Mouse (Mus musculus): ENCODE measurements around the gene Ksr1.

Gene Ksr1

DNA sequence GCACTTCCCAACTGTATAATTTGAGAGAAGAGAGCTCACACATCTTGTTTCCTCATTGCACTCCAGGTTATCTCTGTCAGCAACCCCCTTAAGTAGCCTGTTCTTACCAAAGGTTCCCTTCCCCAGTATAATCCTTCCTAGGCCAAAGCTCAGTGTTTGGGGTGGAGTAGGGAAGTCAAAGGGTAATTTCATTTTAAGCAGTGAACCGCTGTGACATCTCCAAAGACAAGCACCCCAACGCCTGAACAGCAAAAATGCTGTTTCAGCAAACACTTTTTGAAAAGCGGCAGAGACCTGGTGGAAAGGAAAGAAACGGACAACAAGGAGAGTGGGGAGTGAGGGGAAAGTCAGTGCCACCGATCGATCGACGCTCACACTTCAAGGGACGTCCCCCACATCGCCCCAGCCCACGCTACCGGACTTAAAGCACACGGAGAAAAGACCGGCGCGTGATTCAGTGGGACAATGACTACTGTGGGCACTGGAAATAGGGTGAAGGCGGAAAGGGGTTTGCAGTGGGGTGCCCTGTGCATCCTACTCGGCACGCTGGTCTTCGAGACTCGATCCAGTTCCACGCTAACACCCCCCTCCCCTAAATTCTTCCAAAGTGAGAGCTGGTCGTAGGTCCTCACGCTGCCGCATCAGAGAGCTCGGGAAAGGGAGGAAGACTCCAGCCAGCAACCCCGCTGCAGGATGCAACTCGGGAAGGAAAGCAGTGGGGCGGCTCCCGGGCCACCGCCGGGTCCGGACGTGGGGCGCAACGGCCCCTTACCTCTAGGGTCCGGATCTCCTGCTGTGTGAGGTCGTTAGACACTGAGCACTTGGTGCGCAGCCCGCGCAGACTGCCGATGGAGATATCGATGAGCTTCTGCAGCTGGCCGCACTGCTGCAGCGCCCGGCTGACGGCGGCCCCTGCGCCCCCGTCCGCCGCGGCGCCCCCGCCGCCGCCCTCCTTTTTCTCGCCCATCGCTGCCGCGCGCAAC lies 633 bp downstream of the Ksr1 start:
- DNase-seq (ENCODE audit: low spot score): peak; percentile 44

- DNase-seq (ENCODE audit: low spot score): peak; percentile 56
Observed at GRCm38 (mm10) chr11:79144741-79145140, 1.5 kb downstream of the Ksr1 start.

DNA sequence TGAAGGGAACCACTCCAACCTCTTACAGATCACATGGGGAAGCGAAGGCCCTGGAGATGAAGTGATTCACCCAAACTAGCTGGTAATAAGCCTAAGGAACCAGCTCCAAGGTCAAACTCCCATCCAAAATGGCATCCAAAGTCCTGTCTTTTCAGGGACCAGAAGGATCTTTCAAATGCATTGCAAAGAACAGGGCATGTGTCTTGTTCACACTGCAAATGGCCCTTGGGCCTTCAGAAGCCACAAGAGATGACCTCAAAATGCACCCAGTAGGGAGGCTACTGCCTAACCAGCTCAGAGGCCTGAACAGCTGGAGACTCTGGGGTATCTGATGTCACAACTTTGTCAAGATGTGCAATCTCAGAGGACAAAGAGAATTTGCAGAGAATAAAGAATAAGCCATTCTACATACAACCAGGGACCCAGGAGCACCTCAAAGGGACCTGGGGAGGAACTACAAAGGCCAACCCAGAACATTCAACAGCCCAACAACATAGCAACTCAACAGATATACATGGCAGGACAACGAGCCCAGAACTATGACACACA lies 2.1 kb downstream of the Ksr1 start:
- DNase-seq (ENCODE audit: low spot score): no peak

- no peak for DNase-seq (ENCODE audit: low spot score)
Observed at GRCm38 (mm10) chr11:79143322-79143721, 2.9 kb downstream of the Ksr1 start.

DNA sequence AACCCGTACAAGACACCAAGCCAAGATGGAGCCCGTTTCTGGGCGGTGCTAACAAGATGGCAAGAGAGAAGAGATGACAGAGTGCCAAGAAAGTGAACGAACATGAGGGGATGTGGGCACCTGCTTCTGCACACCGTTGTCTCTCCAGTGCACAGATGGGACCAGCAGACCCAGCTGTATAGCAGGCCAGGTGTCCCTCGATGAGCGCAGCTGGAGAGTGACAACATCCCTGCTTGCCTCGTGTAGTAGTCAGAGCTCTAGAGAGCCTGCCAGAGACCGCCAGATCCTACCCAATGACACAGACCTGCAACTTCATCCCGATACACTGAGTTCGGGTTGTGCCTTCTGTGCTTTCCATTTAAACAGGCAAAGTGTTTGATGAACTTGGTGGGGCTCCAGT lies 3.8 kb downstream of the Ksr1 start:
- no peak for DNase-seq (ENCODE audit: low spot score)

GRCm38 (mm10) chr11:79141235-79142109 lies 4.7 kb downstream of the Ksr1 start:
- DNase-seq (ENCODE audit: low spot score): no peak

GRCm38 (mm10) chr11:79140511-79140888 lies 5.7 kb downstream of the Ksr1 start:
- DNase-seq (ENCODE audit: low spot score): no peak

GRCm38 (mm10) chr11:79139878-79140510 lies 6.2 kb downstream of the Ksr1 start:
- no peak for DNase-seq (ENCODE audit: low spot score)

- no peak for DNase-seq (ENCODE audit: low spot score)
Observed at GRCm38 (mm10) chr11:79138621-79139020, 7.6 kb downstream of the Ksr1 start.

DNA sequence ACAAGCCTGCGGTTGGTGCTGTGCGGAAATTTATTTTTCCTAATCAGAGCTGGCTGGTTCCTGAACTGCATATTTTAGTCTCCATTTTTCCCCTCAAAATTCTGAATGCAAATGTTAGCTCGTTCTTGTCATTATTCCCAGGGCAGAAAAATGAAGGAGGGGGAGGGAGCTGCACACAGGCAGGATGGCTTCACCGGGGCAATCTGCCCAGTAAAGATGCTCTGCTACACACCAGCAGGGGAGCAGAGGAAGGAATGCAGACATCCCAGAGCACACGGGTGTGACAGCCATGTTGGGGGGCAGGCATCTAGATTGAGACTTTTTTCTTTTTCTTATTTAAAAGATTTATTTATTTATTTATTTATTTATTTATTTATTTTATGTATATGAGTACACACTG lies 9.0 kb downstream of the Ksr1 start:
- DNase-seq (ENCODE audit: low spot score): no peak

- no peak for DNase-seq (ENCODE audit: low spot score)
Observed at GRCm38 (mm10) chr11:79135685-79136360, 10.4 kb downstream of the Ksr1 start.

GRCm38 (mm10) chr11:79135105-79135503 lies 11.1 kb downstream of the Ksr1 start:
- DNase-seq (ENCODE audit: low spot score): no peak

- no peak for DNase-seq (ENCODE audit: low spot score)
Observed at GRCm38 (mm10) chr11:79134416-79135104, 11.6 kb downstream of the Ksr1 start.

- DNase-seq (ENCODE audit: low spot score): no peak
Observed at GRCm38 (mm10) chr11:79133961-79134360, 12.2 kb downstream of the Ksr1 start.

DNA sequence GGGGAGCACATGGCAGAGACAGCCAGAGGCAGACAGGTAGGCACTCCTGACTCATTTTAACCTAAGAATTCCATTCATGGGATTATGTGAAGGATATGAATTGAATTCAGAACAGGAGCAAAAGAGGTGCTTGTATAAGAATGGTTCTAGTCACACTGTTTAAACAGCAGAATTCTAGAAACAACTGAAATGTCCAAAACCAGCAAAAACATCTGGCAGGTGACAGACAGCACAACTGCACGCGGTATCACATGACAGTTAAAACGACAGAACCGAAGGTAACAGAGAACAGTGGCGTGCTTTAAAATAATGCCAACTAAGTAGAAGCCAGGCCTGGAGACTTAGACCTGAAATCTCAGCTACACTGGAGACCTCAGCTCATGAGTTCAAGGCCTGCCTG lies 13.2 kb downstream of the Ksr1 start:
- no peak for DNase-seq (ENCODE audit: low spot score)

GRCm38 (mm10) chr11:79131949-79132411 lies 14.2 kb downstream of the Ksr1 start:
- no peak for DNase-seq (ENCODE audit: low spot score)

DNA sequence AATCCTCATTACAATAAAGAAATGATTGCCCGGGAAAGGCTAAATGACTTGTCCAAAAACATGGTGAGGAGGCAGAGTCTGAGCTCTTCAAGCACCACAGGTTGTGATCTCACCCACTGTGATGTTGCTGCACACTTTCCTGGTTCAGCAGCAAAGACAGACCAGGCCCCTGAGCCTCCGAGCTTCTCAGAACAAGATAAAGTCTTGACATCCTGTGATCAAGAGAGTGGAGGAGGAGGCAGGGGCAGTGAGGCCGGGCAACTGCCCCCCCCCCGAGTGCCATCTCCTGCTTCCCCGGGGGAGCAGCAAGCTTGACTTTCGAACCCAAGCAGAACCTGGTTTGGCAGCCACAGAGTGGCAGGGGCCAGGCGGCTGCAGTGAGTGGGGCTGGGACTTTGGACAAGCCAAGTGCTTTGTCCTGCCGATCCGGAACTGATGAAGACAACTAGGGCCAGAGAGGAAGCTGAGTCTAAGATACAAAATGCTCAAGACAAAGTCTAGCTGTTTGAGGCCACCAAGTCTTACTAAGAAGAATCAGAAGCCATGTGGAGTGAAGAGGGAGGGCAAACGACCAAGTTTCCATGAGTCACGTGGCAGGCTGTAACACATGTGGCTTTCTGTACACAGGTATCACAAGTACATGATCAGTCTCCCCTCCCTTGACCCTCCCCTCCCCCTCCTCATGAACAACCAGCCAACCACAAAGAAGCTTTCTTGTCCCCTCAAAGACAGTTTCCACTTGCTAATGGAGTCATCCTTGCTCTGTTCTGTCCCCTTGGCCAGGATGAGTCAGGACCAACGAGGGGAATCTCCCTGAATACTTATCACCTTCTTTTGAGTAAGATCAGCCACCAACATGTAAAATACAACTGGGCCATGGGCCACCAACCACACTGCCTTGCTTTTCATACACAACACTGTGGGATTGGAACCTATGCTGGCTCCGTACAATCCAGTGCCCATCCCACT lies 16.5 kb downstream of the Ksr1 start:
- DNase-seq (ENCODE audit: low spot score): no peak

- no peak for DNase-seq (ENCODE audit: low spot score)
Observed at GRCm38 (mm10) chr11:79128233-79128632, 18.0 kb downstream of the Ksr1 start.

GRCm38 (mm10) chr11:79126963-79127362 lies 19.2 kb downstream of the Ksr1 start:
- no peak for DNase-seq (ENCODE audit: low spot score)

- DNase-seq (ENCODE audit: low spot score): no peak
Observed at GRCm38 (mm10) chr11:79125775-79126174, 20.4 kb downstream of the Ksr1 start.

Measured in adipocyte (in vitro differentiated cells).